Mouse (Mus musculus): ENCODE measurements at regions not wholly inside any gene's neighbourhood (a gene's known extent, or its start where the extent isn't known, plus 50 kb on each side); places are given as distances from the start of the nearest gene placed in this dataset.

DNA sequence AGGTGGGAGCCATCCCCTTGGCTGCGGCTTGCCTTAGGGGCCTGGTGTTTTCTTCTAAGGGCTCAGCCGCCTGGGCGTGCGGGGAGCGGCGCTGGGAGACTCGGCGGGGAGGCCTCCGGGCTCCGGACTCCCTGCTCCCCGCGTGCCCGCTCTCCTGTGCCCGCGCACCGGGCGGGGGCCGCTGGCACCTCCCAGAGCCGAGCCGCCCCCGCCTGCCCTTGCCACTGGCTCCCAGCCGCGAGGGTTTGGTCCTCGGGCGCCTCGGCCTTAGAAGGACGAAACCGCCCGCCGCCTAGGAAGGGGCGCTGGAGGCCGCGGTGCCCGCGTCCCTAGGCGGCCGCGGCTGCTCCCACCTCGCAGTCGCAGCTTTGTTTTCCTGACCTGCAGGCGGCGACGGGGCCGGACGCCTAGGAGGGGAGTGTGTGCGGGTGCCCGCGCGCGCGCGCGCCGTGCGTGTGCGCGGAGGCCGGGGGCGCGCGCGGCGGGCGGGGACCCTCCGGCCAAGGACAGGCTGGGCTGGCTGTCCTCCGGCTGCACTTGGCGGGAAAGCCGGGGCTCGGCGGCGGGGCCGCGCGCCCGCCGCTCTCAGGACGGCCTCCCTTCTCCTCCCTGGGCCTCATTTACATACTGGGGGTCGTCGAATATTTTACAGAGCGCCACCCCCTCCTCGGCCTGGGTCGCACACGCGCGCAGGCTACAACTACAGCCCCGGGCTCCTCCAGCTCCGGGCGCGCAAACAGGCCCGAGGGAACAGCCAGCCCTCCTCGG, 227.1 kb downstream of the Mef2c start:
- peak; percentile 66 for DNase-seq (ENCODE audit: low spot score)

DNA sequence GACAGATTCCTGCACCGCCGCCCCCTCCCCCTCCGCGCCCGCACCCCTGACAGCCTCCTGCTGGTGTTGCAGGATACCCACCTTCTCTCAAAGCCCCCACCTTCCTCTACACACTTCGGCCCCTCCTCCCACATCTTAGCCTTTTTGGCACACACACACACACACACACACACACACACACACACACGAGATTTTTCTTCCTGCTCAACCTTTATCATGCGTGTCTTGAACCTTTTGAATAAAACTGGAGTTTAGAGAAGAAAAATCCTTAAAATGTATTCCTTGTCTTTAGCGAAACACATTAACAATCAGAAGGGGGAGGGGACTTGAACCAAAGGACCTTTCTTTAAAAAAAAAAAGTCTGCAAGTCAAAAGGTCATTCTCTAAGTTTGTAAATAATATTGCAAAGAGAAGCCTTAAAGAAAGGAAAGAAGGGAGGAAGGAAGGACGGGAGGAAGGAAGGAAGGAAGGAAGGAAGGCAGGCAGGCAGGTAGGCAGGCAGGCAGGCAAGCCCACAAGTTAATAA, 227.7 kb downstream of the Mef2c start:
- no peak for DNase-seq (ENCODE audit: low spot score)

DNA sequence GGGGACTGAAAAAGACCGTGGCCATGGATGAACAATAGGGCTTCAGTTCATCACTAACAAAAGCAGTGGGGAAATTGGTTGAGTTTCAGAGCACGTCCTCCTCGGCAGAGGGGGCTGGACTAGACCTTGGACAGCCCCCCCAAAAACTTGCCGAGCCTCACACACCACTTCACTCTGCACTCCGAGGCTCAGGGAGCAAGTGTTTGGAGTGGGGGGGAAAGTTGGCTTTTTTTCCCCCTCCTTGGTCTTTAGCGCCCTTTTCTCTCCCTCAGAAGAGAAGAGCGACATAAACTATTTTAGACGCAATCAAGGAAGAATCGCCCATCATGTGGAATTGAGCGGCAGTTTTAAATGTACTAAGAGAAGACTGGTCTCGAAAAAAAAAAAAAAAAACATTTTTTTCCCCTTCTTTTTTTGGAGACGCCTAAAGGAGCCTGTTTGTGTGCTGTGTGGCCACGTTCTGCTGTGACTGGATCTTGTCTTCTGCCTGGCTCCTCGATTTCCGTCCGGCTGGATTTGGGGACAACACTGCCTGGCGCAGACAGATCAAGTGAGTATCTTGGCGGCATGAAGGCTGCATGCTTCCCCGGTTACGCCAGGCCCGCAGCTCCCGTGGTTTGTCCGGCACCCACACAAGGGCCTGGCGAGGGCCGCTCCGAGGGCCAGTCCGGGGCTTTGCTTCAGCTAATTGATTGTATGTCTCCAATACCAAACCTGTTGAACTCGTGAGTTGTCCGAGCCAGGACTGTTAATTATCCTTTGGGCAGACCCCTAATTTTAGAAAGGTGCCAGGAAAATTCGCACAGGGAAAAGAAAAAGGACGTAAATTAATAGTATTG, 228.7 kb downstream of the Mef2c start:
- DNase-seq (ENCODE audit: low spot score), result no peak

DNA sequence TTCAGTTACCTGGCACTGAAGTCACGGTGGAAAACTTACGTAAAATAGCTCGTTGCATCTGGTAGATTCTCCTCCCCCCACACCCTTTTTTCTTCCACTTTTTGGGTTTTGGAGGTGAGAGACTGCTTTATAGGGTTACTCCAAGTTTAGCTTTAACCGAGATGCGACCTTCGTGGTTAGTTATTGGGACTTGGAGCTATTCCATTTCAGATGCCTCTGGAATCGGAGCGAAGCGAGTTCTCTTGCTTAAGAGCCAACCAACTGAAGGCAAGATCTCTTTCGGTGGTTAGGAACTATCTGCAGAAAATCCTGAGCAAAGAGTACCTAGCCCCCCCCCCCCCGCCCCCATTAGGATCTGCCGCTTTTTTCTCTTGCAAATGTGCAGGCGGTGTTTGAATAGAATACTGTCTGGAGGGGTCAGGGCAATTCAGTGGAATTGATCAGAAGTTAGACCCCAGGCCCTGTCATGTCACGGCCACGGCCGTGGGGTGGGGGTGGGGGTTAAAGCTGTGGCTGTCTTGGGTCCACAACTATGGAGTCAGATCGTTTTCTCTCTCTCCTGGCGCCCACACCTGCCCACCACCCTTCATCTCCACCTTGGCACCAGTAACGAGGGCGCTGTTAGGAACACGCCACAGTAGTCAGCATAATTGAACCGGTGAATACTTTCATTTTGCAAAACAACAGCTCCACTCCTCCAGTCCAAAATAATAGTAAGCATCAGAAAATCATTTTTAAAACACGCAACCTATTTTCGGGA, 229.6 kb downstream of the Mef2c start:
- no peak for DNase-seq (ENCODE audit: low spot score)

DNA sequence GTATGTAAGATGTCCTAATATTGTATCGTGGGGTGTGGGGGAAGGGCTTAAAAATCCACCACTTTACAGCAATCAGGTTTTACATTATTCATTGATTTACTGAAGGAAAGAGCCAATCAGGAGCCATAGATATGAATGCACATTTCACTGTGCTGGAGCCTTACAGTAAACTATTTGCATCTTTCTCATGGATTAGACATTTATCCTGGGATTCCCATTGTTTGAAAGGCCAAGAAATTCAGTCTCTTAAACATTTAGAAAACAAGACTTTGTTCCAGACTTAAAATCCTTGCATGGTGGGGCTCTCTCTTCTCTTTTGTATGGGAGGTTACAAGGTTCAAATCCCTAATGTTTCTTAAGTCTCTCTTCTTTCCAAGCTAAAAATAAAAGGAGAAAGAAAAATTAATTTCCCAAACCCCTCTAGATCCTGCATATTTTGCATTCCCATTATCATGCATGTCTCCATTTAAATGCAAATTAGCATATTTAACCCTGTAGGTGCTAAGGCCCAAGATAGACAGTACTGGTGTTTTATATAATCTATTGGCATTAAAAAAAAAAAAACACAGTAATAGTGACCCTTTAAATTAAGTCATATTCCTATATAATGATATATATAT, 230.3 kb downstream of the Mef2c start:
- DNase-seq (ENCODE audit: low spot score), result no peak

DNA sequence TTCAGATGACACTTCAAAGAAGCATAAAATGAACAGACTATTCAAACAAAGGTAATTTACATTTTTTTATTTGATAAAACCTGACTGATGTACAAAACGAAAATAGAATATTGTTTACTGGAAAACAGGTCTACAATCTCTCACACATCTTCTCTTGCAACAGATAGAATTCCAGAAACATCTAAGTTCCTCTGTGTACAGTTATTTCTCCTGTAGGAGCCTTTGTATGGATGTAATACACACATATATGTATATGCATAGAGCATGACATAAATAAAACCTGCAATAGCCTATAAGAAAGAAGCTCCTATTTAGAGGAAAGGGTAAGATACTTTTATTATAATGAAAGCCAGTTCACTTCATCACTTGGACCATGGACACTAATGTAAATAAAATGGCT, 230.8 kb downstream of the Mef2c start:
- DNase-seq (ENCODE audit: low spot score), result no peak

DNA sequence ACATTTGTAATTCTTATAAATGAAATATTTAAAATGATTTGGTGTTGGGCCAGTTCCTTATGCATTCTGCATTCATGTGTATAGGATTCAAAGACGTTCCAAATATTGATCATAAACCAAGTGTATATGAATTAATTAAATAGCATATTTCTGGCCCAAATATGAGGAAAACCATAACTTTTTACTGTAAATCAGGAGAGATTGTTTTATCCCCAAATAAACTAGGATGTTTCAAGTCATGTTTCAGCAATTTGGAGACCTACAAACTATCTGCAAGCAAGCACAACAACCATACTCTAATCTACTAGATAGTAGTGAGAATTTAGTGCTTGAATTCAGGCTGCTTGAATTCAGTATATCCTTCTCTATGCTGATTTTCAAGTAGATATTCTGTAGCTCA, 231.3 kb downstream of the Mef2c start:
- DNase-seq (ENCODE audit: low spot score), result no peak

DNA sequence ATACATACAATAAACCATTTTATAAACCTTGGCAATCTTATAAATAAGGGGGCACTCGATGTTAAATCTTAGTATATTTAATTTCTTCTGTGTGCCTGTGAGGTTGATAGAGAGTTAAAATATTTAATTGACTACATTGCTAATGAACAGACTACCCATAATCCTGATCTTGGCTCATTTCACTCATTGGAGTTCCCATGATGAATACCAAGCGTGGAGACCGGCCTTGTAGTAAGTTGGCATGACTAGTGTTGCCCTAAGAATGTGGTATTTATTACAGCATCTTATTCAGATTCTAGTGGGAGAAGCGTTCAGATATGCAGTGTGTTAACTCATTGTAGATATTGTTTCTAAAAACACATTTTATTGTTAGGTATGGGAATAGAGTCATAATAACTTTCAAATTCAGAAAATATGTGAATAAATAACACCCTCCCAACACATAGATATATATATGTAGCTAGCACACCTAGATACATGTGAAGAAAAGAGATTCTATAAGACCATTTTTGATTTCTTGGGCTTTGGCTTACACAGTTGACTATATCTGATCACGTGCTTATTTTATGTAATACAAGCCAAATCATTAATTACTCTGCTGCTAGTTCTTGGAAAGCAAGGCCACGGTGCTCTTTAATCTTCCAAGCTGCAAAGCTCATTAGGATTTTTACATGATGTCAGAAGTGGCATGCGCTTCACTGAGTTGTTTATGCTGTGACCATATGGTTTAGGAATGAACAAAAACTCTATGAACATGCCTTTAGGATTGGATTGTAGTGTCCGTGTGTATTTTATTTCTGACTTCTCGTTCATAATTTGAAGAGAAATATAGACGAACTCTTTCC, 232.0 kb downstream of the Mef2c start:
- no peak for DNase-seq (ENCODE audit: low spot score)

DNA sequence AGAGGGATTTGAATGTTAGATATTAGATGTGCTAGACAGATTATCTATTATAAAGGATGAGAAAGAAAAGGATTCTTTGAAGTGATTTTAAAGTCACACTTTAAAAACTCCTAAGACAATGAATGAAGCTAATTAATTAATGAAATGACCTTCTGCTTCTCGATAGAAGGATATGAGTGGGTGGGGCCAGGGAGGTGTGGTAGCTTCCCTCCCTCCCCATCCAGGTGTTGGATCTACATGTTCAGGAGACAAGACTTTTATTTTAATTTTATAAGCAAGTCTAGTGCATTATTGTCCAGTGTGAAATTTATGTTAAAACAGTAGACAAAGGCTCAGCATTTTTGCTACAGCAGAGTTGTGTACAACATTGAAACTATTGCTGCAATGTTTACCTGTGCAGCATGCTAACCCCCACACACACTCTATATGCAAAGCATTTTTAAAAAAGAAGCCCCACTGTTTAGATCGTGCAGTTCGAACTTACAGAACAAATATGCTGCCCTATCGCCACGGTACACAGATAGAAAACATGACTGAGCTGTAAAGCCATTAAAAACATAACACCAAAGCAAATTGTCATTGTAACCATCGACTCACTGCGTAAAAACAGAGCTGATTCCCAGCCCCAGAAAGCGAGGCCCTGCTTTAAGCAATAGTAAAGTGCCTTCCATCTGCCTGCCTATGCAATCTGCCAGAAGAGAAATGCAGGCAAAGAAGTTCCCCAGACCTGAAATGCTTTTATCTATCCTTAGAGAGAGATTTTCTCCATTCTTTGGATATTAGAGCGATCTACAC, 233.4 kb downstream of the Mef2c start:
- no peak for DNase-seq (ENCODE audit: low spot score)

DNA sequence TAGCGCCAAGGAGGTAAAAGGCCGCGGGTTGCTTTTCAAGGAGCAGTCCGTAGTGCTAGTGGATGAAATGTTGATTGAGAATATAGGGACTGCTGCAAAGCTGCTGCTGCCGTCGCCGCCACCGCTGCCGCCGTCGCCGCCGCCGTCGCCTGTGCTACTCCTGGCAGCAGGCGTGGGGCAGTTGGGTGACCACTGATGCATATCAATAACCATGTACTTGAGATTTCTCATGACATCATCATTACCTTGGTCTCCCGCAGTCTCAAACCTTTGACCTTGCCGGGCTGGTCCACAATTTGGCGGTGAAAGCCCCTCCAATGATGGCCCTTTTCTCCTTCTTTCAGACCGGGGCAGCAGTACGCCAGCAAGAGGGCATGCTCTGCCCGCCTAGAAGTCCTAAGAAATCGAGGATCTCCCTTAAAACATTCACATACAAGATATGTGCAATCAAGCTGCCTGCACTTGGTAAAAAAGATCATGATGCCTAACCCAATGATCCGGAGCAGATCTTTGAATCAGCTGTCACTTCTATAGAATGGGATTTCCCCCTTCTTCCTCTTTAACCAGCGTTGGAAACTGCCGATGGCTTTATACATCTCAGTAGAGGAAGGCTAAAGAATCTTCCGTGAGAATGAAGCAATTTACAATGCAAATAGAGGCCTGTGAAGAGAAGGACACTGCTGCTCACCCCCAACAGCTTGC, 234.1 kb downstream of the Mef2c start:
- no peak for DNase-seq (ENCODE audit: low spot score)

DNA sequence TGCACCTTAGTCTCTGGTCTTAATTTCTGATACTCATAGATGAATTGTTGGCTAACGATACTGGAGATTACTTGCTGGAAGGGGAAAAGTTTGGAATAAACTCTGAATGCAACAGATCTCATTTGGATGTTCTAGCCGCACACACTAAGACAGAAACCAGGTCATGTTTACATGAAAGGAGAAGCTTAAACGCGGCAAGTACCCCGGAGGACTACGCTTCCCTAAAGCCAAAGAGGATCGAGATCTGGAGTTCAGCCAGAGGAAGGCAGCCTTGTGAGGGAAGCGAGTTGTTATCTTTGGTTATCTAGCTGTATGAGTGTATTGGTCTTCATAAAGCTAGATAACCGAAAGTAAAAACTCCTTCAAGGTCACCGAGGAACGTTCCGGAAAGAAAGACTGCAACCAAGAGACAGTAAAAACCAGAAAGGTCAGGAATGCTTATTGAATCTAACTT, 234.7 kb downstream of the Mef2c start:
- DNase-seq (ENCODE audit: low spot score), result no peak

DNA sequence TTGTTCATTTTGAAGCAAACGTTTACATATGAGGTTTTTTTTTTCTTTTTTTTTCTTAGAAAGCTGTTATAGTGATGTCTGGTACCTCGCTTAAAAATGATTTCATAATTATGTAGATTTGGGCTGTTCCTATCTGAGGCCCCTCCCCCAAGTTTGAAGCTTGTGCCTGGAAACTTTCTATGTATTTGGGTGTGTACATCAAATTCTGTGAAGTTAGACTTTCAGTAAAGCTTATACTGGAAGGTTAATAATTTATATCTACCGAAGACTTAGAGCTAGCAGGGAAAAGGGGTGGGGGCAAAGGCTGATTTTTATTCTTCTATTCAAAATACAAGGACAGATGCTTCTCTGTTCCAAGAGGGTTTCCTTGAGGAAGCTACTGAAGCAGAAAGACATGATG, 235.3 kb downstream of the Mef2c start:
- no peak for DNase-seq (ENCODE audit: low spot score)

DNA sequence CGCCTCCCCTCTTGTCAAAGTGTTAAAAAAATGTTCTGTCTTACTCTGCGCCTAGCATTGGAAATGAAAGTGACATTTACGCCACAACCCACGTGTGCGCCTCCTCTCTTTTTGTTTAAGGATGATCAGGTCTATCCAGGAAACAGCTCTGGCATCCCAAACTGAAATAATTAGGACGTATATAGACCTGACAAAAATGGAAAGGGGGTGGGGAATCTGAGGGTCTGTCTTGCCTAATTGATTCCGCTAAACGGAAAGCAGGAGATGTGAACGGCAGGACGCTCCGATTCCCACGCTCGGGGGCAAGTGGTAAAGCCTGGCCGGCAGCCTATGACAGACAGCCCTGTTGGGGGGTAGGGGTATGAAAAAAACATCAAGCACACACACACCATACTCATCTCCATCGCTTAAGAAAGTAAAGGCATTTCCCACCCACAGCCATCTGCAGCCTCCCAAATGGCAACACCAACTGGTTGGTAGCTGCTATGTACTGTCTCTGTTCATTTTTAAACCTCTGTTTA, 235.8 kb downstream of the Mef2c start:
- DNase-seq (ENCODE audit: low spot score), result no peak

DNA sequence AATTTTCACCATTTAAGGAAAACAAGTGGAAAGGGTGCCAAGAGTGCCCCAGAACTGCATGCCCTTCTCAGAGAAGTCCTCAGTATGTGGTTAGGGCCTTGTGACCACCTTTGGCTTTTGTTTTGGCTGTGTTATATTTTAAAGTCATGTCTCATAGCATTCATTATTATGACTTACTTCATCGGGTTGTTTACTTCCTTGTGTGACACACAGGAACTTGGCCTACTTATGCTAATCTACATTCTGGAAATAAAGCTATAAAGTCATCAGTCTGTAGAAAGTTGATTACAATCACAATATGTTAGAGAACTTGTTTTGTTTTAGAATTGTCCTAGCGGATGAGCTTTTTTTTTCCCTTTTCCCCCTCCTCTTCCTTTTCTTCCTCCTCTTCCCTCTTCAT, 236.3 kb downstream of the Mef2c start:
- no peak for DNase-seq (ENCODE audit: low spot score)

DNA sequence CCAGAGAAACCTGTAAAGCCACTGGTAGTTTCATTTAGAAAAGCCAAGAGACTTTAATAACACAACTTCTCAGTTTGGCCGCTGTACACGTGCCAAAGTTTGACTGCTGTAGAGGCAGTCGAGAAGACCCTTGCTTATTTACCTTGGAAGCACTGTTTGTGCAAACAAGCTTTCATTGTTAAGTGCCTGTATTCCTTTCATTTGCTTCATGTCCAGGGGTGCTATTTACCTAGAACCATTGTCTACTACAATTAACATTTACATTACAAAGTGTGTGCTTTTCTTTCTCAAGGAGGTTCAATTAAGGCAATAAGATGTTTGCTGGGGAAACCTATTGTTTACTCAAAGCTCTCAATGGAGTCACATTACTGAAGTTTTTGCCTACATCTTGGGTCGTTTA, 236.9 kb downstream of the Mef2c start:
- no peak for DNase-seq (ENCODE audit: low spot score)

DNA sequence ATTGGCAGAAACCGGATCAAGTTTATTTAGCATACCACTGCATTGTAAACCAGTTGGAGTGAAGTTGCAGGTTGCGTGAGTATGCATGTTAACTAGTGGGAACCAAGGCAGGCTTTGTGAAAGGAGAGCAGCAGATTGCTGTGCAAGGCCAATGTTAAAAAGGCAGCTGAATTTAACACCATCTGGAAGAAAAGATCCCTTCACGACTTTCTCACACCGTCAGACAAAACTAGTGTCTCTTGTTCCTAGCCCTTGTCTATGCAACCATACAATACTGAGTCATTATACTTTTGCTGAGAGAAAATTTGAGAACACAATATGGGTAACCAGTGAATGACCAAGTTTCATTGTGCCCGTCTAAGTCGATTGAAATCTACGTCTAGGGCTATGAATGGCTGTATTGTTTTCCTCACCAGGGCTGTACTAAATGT, 237.8 kb downstream of the Mef2c start:
- no peak for DNase-seq (ENCODE audit: low spot score)

DNA sequence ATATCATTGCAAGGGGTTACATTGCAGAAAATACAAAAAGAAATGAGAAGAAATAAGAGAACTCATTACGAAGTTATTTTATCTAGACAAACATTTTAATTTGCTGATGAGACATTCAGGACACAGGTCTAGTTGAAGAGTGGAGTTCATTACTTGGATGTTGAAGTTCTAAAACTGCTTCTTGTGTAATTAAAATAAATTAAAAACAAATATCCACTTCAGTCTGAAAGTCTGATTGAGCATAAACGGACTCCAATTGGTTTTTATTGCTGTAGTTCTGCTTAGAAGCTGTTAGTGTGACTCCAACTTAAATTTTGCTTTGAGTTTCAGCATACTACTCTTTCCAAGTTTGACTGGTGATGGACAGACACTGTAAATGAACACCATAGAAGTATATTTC, 238.3 kb downstream of the Mef2c start:
- no peak for DNase-seq (ENCODE audit: low spot score)

DNA sequence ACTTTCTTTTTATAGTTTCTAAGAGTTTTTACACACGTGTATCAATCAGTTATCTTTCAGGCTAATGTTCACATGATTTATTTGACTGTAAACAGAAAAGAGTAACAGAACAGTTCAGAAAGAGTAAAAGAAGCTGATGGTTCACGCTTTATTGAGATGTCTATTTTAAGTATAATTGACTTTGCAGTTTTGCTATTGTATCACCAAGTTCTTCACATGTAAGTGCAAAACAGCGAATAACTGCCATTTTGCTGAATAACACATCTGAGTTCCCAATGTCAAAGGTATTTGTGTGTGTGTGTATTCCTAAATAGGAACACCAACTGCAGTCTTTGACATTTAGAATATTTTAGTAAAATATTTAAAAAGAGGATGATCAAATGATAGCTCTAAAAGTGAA, 238.7 kb downstream of the Mef2c start:
- DNase-seq (ENCODE audit: low spot score), result no peak

DNA sequence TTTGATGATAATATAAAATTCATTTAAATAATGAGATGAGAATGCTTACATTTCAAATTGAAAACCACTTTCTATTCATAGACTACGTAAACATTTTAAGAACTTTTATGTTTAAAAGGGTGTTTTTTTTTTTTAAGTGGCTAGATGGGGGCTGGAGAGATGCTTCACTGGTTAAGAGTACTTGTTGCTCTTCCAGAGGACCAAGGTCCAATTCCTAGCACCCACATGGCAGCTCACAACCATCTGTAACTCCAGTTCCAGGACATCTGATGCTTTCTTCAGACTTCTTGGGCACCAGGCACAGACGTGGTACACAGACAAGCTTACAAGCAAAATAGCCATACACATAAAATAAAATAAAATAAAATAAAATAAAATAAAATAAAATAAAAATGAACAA, 239.5 kb downstream of the Mef2c start:
- no peak for DNase-seq (ENCODE audit: low spot score)

Data from testis, postnatal 14 days (tissue).